Mouse (Mus musculus) left cerebral cortex, adult 11 months (tissue): ENCODE results near the gene Siglecg.

Experiments used
- DNase-seq: peaks from one replicate; pipeline ENCODE4 v3.0.0; 2022; ENCODE audit warnings: low spot score

Siglecg gene

DNA sequence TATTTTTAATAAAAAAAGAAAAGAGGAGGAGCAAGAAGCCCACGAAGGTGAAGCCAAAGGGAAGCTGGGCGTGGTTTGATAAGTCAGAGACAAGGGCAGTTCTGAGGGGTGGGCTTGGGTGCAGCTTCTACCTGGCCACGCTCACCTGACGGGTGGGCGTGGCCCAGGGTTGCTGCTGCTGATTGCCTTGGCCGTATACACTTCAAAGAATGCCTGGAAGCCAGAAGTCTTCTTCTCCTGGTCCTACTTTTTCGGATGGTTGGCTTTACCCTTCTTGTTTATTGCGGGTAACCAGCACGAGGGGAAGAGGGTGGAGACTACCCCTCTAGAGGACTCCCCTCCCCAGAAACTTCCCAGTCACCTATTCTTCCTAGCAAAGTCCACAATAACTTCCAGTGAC lies 34.7 kb downstream of the Siglecg start:
- no peak for DNase-seq

DNA sequence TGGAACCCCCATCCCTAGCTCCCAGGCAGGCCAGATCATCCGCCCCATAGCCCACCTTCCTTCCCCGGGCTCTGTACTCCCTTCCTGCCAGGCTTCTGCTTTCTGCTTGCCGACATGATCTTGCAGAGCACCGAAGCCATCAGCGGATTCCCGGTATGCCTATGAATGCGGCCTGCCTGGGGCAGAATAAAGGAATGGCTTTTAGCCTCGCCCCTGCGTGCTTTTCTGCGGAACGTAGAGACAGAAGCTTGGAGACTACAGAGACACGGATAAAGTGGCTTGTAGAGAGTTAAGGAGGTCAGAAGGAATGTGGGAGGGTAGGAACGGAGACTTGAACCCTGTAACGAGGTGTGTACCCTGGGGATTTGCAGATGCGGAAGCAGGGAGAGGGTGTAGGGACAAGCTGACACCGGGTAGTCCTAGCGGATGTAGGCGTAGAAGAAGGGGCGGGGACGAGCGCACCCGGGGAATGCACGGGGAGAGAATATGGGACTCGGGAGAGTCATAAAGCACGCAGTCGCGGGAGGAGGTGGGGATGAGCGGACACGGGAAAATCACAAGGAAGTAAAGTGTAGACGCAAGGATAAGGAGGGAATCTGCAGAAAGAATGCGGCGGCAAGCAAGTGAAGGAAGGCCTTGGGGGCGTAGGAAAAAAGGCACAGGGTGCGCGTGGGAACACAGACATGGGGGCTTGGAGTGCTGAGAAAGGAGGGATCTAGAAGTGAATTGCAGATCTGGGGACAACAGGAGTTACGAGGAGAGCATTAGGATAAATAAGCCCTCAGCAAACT lies 35.3 kb downstream of the Siglecg start:
- no peak for DNase-seq

DNA sequence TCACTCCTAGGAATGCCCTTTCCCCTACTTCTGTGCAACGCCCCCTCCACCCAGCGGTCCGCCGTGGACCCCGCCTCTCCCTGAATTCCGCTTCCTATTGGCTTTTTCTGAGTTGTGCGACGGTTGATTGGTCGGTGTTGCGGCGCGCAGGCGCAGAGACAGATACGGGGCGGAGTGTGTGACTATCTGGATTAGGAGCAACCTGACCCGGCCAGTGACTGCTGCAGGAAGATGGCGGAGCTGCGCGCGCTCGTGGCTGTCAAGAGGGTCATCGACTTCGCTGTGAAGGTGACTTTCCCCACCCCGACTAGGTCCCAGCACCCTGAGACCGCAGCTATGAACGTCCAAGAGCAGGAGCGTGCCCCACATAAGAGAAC lies 35.9 kb downstream of the Siglecg start, which contains the start of the genes Etfb and Gm45233:
TSS of gene Etfb (plus strand) at position 167 of the 377 bp plus-strand sequence.
TSS of gene Gm45233 (plus strand) at position 212 of the 377 bp plus-strand sequence.
- peak; percentile 93 for DNase-seq

- no peak for DNase-seq
Observed at GRCm38 (mm10) chr7:43447801-43448200, 39.8 kb downstream of the Siglecg start.

DNA sequence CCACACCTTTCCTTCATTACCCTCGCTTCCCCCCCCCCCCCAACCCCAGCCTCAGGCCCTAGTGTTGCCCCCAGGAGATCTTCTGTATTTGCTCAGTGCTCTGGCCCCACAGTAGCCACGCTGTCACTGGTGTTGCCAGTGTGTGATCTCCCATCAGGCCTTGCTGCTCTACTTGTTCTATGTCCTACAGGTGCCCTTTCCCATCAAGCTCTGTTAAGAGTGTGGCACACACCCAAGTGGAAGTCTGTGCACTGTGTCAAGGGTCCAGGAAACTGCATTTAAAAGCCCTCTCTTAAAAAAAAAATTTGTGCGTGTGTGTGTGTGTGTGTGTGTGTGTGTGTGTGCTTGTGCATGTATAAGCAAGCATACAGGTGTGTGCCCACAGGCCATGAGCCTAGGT lies 40.2 kb downstream of the Siglecg start:
- DNase-seq: no peak

DNA sequence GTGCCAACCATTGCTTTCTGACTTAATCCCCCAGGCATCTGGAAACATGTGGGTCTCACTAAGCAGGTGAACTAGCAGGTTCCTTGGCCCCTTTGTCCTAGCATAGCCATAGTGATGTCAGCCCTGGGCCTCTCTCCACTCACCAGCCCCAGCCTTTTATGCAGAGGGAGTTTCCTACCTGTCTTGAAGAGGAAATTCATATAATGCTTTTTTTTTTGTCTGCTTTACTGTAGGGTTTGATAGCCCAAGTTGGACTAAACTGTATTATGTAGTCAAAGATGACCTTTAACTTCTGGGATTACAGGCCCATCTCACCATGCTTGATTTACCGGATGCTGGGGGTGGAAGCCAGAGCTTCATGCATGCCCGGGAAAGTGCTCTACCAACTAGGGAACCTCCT lies 41.8 kb downstream of the Siglecg start:
- no peak for DNase-seq

DNA sequence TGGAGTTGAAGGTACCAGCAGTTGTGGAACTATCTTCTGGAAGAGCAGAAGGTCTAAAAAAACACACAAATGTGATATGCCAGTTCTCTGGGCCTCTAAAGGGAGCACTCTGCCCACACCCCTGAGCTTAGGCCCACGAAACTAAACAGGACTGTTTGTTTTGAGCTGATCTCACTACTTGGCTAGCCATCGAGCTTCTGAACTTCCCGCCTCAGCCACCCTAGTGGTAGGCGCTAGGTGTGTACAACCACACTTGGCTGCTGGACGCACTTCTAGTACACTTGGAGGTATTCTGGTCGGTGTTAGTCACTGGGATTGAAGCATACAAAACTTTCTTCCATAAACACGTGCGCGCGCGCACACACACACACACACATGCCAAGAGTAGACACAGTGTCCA lies 43.7 kb downstream of the Siglecg start:
- no peak for DNase-seq

DNA sequence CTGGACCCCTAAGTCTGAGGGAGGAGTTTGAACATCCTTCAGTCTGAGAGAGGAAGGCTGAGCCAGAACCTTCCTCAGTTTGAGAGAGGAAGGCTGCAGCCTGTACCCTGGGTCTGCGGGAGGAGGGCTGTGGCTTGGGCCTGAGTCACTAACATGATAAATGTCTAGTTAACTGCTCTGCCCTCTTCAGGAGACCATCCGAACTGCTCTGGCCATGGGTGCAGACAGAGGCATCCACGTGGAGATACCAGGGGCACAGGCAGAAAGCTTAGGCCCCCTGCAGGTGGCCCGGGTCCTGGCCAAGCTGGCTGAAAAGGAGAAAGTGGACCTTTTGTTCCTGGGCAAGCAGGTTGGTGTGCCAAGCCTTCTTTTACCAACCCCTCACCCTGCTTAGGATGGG lies 44.6 kb downstream of the Siglecg start:
- DNase-seq: no peak

DNA sequence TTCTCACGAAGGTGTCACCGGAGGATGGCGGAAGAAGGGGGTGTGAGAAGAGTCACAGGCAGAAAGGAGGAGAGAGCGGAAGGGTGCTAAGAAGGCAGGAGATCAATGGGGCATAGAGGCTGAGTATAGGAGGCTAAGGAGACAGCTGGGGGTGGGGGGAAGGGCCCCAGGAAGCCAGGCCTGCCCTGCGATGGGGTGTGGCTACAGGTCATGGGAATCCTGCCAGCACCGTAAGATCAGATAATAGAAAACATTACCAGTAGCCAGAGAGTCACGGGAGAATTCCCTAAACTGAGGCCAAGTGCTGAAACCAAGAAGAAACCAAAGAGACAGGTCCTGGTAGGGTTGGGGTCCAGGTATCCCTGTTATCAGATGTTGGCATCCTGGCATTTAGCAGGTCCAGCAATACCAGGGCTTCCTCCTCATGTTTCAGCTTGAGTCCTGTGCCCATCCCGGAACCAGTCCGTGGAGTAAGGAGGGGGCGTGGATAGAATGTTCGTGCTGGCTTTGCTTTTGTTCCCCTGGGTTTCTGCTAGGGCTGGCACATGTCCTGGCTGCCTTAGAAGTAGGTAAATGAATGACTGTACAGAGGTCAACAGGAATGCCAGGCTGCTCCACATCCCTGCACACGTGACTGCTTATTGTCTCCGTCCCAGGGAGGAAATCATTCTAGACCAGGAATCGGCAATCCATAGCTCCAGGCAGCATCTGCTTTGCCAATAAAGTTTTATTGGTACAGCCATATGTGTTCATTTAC lies 45.8 kb downstream of the Siglecg start:
- DNase-seq: no peak

DNA sequence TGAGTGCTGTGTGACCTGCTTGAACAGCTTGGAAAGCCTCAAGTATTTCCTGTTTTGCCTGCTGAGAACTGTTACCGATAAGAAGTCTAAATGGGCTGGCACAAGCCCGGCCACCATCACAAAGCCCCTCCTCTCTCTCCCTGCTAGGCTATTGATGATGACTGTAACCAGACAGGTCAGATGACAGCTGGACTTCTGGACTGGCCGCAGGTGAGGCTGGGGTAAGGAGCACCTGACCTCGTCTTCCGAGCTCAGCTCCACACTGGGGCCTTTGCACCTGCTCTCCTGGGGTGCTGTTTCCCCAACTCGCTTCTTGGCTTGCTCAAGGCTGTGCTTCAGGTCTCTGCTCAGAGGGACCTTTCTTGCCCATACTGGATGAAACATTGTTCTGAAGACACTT lies 46.4 kb downstream of the Siglecg start:
- no peak for DNase-seq

DNA sequence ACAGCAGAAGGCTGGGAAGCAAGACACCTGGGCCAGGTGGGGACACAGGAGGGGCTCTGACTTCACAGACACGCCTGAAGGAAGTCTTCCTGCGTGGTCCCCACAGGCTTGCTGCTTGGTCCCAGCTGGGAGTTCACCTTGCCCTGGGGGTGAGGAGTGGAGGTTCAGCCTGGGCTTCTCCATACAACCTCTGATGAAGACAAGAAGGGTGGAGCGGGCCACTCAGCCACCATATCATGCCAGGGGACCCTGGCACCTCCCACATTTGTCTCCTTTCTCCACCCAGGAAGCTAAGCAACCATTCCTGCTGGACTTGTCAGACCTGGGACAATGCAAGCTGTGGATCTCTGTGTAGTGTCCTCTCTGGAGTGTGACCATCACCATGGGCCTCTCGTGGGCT lies 54.8 kb downstream of the Siglecg start, which contains the start of gene Vsig10l:
TSS of gene Vsig10l (plus strand) at position 301 of the 400 bp plus-strand sequence.
- DNase-seq: no peak

GRCm38 (mm10) chr7:43463976-43464375 lies 56.0 kb downstream of the Siglecg start:
- DNase-seq: no peak

DNA sequence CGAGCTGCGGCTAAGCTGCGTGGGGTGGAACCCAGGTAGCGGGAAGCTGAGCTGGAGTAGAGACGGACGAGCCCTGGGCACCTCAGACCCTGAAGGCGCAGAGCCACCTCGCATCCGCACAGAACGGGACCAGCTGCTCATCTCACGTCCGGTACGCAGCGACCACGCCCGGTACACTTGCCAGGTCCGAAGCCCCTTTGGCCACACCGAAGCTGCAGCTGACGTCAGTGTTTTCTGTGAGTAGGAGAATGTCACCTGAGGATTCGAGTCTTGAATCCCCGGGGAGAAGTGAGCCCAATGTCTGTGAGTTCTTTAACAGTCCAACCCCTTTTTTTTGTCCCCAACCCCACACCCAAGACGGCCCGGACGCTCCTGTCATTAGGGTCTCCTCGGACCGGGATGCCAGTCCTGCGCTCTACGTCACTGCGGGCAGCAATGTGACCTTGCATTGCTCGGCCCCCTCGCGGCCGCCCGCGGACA lies 56.9 kb downstream of the Siglecg start:
- no peak for DNase-seq

GRCm38 (mm10) chr7:43465344-43466098 lies 57.5 kb downstream of the Siglecg start:
- DNase-seq: peak; percentile 70

DNA sequence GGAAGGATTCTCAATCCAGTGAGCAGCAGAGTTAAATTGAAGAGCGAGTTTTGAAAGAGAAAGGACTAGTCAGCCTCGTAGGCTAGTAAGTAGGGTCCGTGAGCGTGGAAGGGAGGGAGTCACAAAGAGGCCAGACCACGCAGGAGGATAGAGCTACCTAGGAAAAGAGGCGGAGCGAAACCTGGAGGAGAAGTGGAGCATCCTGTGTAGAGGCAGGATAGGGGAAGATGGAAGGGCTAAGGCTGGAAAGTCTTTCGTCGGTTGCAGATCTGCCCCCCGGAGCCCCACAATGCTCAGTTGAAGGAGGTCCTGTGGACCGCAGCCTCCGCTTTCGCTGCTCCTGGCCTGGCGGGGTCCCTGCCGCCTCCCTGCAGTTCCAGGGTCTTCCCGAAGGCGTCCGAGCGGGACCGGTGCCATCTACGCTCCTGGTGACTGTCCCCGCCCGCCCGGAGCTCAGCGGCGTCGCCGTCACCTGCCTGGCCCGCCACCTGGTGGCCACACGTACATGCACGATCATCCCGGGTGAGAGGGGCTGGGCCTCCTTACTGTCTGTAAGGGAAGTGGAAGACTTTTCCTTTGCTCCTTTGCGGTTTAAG lies 58.2 kb downstream of the Siglecg start:
- DNase-seq: no peak
